Comparison of ENCODE assay signal across 10 mouse cellular contexts in genomic region chr7:142430160-142430678, GRCm38 (mm10). TPM values are rescaled to one million over a fixed set of nuclear protein-coding genes. Genes with fewer than 3 reads are reported as not detected.
DNase-seq lines count a peak whose midpoint lies in the region; ATAC-seq and TF ChIP-seq lines count a peak whose summit lies in the region.
"Had no signal": no experiment of that assay in that cellular context is flagged by ENCODE, and none has a peak within 500 bp of the region (broad histone marks: within the 10 kb centered on the region; RNA-seq: fewer than 3 reads in every experiment).

No protein-coding gene starts in this region.

- H3K36me3 ChIP-seq in midbrain, postnatal 0 days (ENCODE audit: insufficient read depth, low read length) = no peaks in the 10 kb centered on the region

- H3K9me3 ChIP-seq in midbrain, postnatal 0 days (ENCODE audit: low read length) = no peaks in the 10 kb centered on the region

- intact Hi-C loops in gastrocnemius, postnatal 14 days (cut with DNase I; ENCODE audit: low total_unique reads) = loop anchor here (10.0 kb wide), 1 partner anchor 155 kb away; no protein-coding TSS in a partner anchor
- intact Hi-C loops in left cerebral cortex, postnatal 14 days (cut with DNase I) = no loop called here

- no peaks in the 10 kb centered on the region for H3K4me1 ChIP-seq in midbrain, postnatal 0 days (ENCODE audit: insufficient read depth, low read length)

- peak; percentile 64 for ATAC-seq in midbrain, postnatal 0 days (ENCODE audit: low FRiP score)

- no peaks in the 10 kb centered on the region for H3K27me3 ChIP-seq in midbrain, postnatal 0 days (ENCODE audit: insufficient read depth, low read length)

- H3K27ac ChIP-seq in midbrain, postnatal 0 days (ENCODE audit: low read depth, low read length) = no peak overlapping the region

- no peak overlapping the region for H3K4me3 ChIP-seq in midbrain, postnatal 0 days (ENCODE audit: low read depth, low read length)

- no peak overlapping the region for H3K9ac ChIP-seq in midbrain, postnatal 0 days (replicated peaks; ENCODE audit: low read length, poor library complexity, severe bottlenecking)

- DNase-seq in gastrocnemius, postnatal 14 days = peak; percentile 66
- no peak for DNase-seq in gastrocnemius, postnatal 25 days
- peak; percentile 96 for DNase-seq in Muller cell, postnatal 12 days (ENCODE audit: inconsistent ontology term)
- peak; percentile 36 to 50 for DNase-seq in frontal cortex, postnatal 36 days (ENCODE audit: low spot score in 2 of 2)
- DNase-seq in left cerebral cortex, postnatal 14 days (ENCODE audit: low spot score in 2 of 2) = peak; percentile 57 to 65
- DNase-seq in midbrain, postnatal 0 days (ENCODE audit: low spot score) = peak; percentile 68
- no peak for DNase-seq in ovary, postnatal 14 days (ENCODE audit: low spot score)
- no peak for DNase-seq in yolk sac, embryonic 10.5 days (ENCODE audit: low spot score)

- H3K4me2 ChIP-seq in midbrain, postnatal 0 days (ENCODE audit: low read depth, low read length, poor library complexity, severe bottlenecking) = no peak overlapping the region

- 41% methylated on average over 12 of the region's 12 CpGs for WGBS in midbrain, postnatal 0 days

- TF ChIP-seq CTCF in midbrain, postnatal 0 days (IDR thresholded peaks at IDR 0.05) = no peak

RNA-seq across cellular contexts. Expression of gene Syt8, which starts 4.4 kb away (rescaled TPM):
- not detected for total RNA-seq in gastrocnemius, postnatal 14 days (2021)
- total RNA-seq in gastrocnemius, postnatal 25 days (2021) = not detected
- under 1 TPM in 1 of 2 experiments, not detected in 1; 0.44 TPM for total RNA-seq in left cerebral cortex, postnatal 14 days (2021)
- not detected in 2 replicates for total RNA-seq in midbrain, postnatal 0 days (2014; rRNA removed)
- not detected in 2 replicates for polyA plus RNA-seq in midbrain, postnatal 0 days (2015; fragmentation: Nextera tagmentation; extraction: Ambion mirVana)
- total RNA-seq: gastrocnemius, postnatal 36 days; MEL had no signal

RNA-seq across cellular contexts. Expression of gene Tnni2, which starts 11.4 kb away (rescaled TPM):
- total RNA-seq in gastrocnemius, postnatal 14 days (2021) = over 10,000 TPM; 14,029 to 14,677 TPM
- over 10,000 TPM; 16,193 to 17,938 TPM for total RNA-seq in gastrocnemius, postnatal 25 days (2021)
- under 1 TPM in 1 of 2 experiments, not detected in 1; 0.74 TPM for total RNA-seq in left cerebral cortex, postnatal 14 days (2021)
- not detected in 2 replicates for total RNA-seq in midbrain, postnatal 0 days (2014; rRNA removed)
- 0.46 and 0.56 TPM in 2 replicates for polyA plus RNA-seq in midbrain, postnatal 0 days (2015; fragmentation: Nextera tagmentation; extraction: Ambion mirVana)
- total RNA-seq: MEL had no signal

RNA-seq across cellular contexts. Expression of gene Lsp1, which starts 30.4 kb away (rescaled TPM):
- 10 to 100 TPM; 22.2 to 35.0 TPM for total RNA-seq in gastrocnemius, postnatal 14 days (2021)
- total RNA-seq in gastrocnemius, postnatal 25 days (2021) = 10 to 100 TPM; 43.2 to 60.3 TPM
- total RNA-seq in left cerebral cortex, postnatal 14 days (2021) = 1 to 10 TPM; 6.4 to 7.7 TPM
- 5.1 and 11.0 TPM in 2 replicates for total RNA-seq in midbrain, postnatal 0 days (2014; rRNA removed)
- 5.3 and 8.7 TPM in 2 replicates for polyA plus RNA-seq in midbrain, postnatal 0 days (2015; fragmentation: Nextera tagmentation; extraction: Ambion mirVana)
- total RNA-seq: MEL had no signal

RNA-seq across cellular contexts. Expression of gene Ctsd, which starts 42.4 kb away (rescaled TPM):
- 100 to 1,000 TPM; 268 to 284 TPM for total RNA-seq in gastrocnemius, postnatal 14 days (2021)
- 100 to 1,000 TPM; 317 to 434 TPM for total RNA-seq in gastrocnemius, postnatal 25 days (2021)
- total RNA-seq in left cerebral cortex, postnatal 14 days (2021) = 100 to 1,000 TPM; 295 to 303 TPM
- 520 and 652 TPM in 2 replicates for total RNA-seq in midbrain, postnatal 0 days (2014; rRNA removed)
- polyA plus RNA-seq in midbrain, postnatal 0 days (2015; fragmentation: Nextera tagmentation; extraction: Ambion mirVana) = 320 and 345 TPM in 2 replicates

RNA-seq across cellular contexts. Expression of gene Gm49369, which starts 47.8 kb away (rescaled TPM):
- total RNA-seq in gastrocnemius, postnatal 14 days (2021) = 1 to 10 TPM; 1.0 to 4.1 TPM
- total RNA-seq in gastrocnemius, postnatal 25 days (2021) = 1 to 10 TPM; 4.0 to 5.6 TPM
- total RNA-seq in left cerebral cortex, postnatal 14 days (2021) = 1 to 10 TPM; 2.1 to 7.1 TPM
- 3.3 TPM in 1 of 2 replicates, not detected in the other for total RNA-seq in midbrain, postnatal 0 days (2014; rRNA removed)
- polyA plus RNA-seq in midbrain, postnatal 0 days (2015; fragmentation: Nextera tagmentation; extraction: Ambion mirVana) = not detected in 2 replicates

Comparison
In these comparisons a context has a peak if more than half of its experiments do, and no peak if none do; other contexts are left out.
1. DNase-seq: peak in gastrocnemius, postnatal 14 days (single experiment), Muller cell, postnatal 12 days (single experiment), frontal cortex, postnatal 36 days (2 of 2), left cerebral cortex, postnatal 14 days (2 of 2) and midbrain, postnatal 0 days (single experiment); none in gastrocnemius, postnatal 25 days (single experiment), ovary, postnatal 14 days (single experiment) and yolk sac, embryonic 10.5 days (single experiment).
2. RNA of gene Tnni2, which starts 11.4 kb away (total RNA-seq): 16,193 to 17,938 TPM in gastrocnemius, postnatal 25 days and 14,029 to 14,677 TPM in gastrocnemius, postnatal 14 days; 0.74 TPM in left cerebral cortex, postnatal 14 days and not detected in midbrain, postnatal 0 days; every median in the first group is over 1,000 times any median in the second.